Mouse (Mus musculus): Measurements from ENCODE around the gene Iqgap2. TPM values are rescaled to one million over a fixed set of nuclear protein-coding genes. Genes with fewer than 3 reads are reported as not detected.

Iqgap2 gene
- total and polyA plus RNA-seq, 3 experiments: 0.27 to 0.32 TPM; not detected in 1

- no peak for DNase-seq (ENCODE audit: low read depth, low spot score)
- Histone ChIP-seq H3K27me3 (ENCODE audit: control insufficient read depth in 1 of 2, insufficient read depth in 2 of 2, low read length in 2 of 2) (peaks cover 0 to 1% of the 10 kb centered on the region in 2 experiments; a peak in 1 of 4 replicates), H3K36me3 (ENCODE audit: control insufficient read depth in 1 of 2, insufficient read depth in 2 of 2, low read length in 2 of 2) (no peaks in the 10 kb centered on the region), H3K4me1 (ENCODE audit: control insufficient read depth in 1 of 2, insufficient read depth in 2 of 2, low read length in 2 of 2) (no peaks in the 10 kb centered on the region), H3K9ac (ENCODE audit: control insufficient read depth, low read depth, low read length, poor library complexity, severe bottlenecking) (no peak overlapping the region), H3K9me3 (replicated peaks; ENCODE audit: insufficient read depth, low read length) (no peaks in the 10 kb centered on the region), H3K27ac (ENCODE audit: control insufficient read depth, low read depth, low read length) (no peak overlapping the region), H3K79me2 (ENCODE audit: control insufficient read depth, insufficient read depth, low read length, poor library complexity) (no peaks in the 10 kb centered on the region), H3K4me3 (ENCODE audit: control insufficient read depth in 1 of 2, insufficient read depth in 1 of 2, low read depth in 2 of 2, low read length in 2 of 2) (no peak overlapping the region)
- TF ChIP-seq BHLHE40 (IDR thresholded peaks at IDR 0.05; ENCODE audit: borderline replicate concordance, low read depth, low read length): no peak
- TF ChIP-seq NELFE (IDR thresholded peaks at IDR 0.05; ENCODE audit: low read depth, low read length): no peak
- no peak for TF ChIP-seq UBTF (IDR thresholded peaks at IDR 0.05; ENCODE audit: borderline replicate concordance, insufficient read depth, low read depth, low read length)
- TF ChIP-seq NRF1 (IDR thresholded peaks at IDR 0.05; ENCODE audit: insufficient read depth, low read depth, low read length, poor library complexity, severe bottlenecking): no peak
- TF ChIP-seq ZMIZ1 (IDR thresholded peaks at IDR 0.05; ENCODE audit: low read depth, low read length): no peak
Observed at GRCm38 (mm10) chr13:95924201-95924621, 32.5 kb upstream of the Iqgap2 start.

- Histone ChIP-seq H3K9ac (ENCODE audit: control insufficient read depth, low read depth, low read length, poor library complexity, severe bottlenecking) (no peak overlapping the region), H3K4me3 (ENCODE audit: control insufficient read depth in 1 of 2, insufficient read depth in 1 of 2, low read depth in 2 of 2, low read length in 2 of 2) (no peak overlapping the region), H3K4me1 (ENCODE audit: control insufficient read depth in 1 of 2, insufficient read depth in 2 of 2, low read length in 2 of 2) (no peaks in the 10 kb centered on the region), H3K27me3 (ENCODE audit: control insufficient read depth in 1 of 2, insufficient read depth in 2 of 2, low read length in 2 of 2) (peaks cover 0 to 1% of the 10 kb centered on the region in 2 experiments; a peak in 1 of 4 replicates), H3K9me3 (replicated peaks; ENCODE audit: insufficient read depth, low read length) (no peaks in the 10 kb centered on the region), H3K36me3 (ENCODE audit: control insufficient read depth in 1 of 2, insufficient read depth in 2 of 2, low read length in 2 of 2) (peaks cover 0 to 2% of the 10 kb centered on the region in 2 experiments; a peak in 1 of 4 replicates), H3K27ac (ENCODE audit: control insufficient read depth, low read depth, low read length) (no peak overlapping the region), H3K79me2 (ENCODE audit: control insufficient read depth, insufficient read depth, low read length, poor library complexity) (no peaks in the 10 kb centered on the region)
- TF ChIP-seq ZNF384 (IDR thresholded peaks at IDR 0.05; ENCODE audit: low read depth, low read length) (no peak), GABPA (IDR thresholded peaks at IDR 0.05; ENCODE audit: low read depth, low read length) (no peak), MAX (IDR thresholded peaks at IDR 0.05; ENCODE audit: low read length) (no peak), SIN3A (IDR thresholded peaks at IDR 0.05; ENCODE audit: low read length) (no peak), E2F4 (IDR thresholded peaks at IDR 0.05; ENCODE audit: borderline replicate concordance, low read depth, low read length) (no peak), HCFC1 (IDR thresholded peaks at IDR 0.05; ENCODE audit: low read depth, low read length) (no peak), ELF1 (IDR thresholded peaks at IDR 0.05; ENCODE audit: low read depth, low read length) (no peak), RAD21 (IDR thresholded peaks at IDR 0.05; ENCODE audit: low read depth, low read length) (no peak), MXI1 (IDR thresholded peaks at IDR 0.05; ENCODE audit: low read depth, low read length) (no peak), MAZ (IDR thresholded peaks at IDR 0.05; ENCODE audit: low read depth, low read length) (no peak), SMC3 (IDR thresholded peaks at IDR 0.05; ENCODE audit: low read depth, low read length) (no peak), TAL1 (IDR thresholded peaks at IDR 0.05; ENCODE audit: low read length) (no peak), MAFK (IDR thresholded peaks at IDR 0.05; ENCODE audit: borderline replicate concordance, low read depth, low read length) (no peak), NELFE (IDR thresholded peaks at IDR 0.05; ENCODE audit: low read depth, low read length) (no peak), BHLHE40 (IDR thresholded peaks at IDR 0.05; ENCODE audit: borderline replicate concordance, low read depth, low read length) (no peak), ZMIZ1 (IDR thresholded peaks at IDR 0.05; ENCODE audit: low read depth, low read length) (no peak)
- no peak for DNase-seq (ENCODE audit: low read depth, low spot score)
Observed at GRCm38 (mm10) chr13:95922626-95923025, 30.9 kb upstream of the Iqgap2 start.
